Mouse (Mus musculus): ENCODE measurements at regions not wholly inside any gene's neighbourhood (a gene's known extent, or its start where the extent isn't known, plus 50 kb on each side); places are given as distances from the start of the nearest gene placed in this dataset.

- no peaks in the 10 kb centered on the region for H3K27me3 ChIP-seq (replicated peaks; ENCODE audit: control insufficient read depth, insufficient read depth, low read length)
- H3K9ac ChIP-seq (ENCODE audit: low read depth, low read length) = no peak overlapping the region
- WGBS = 50% methylated on average over 4 of the region's 4 CpGs
- no peak overlapping the region for H3K4me3 ChIP-seq (ENCODE audit: low read depth, low read length)
- no peak overlapping the region for H3K4me2 ChIP-seq (replicated peaks; ENCODE audit: low read depth)
- peak; percentile 76 for TF ChIP-seq CTCF (IDR thresholded peaks at IDR 0.05; ENCODE audit: low read depth)
- H3K9me3 ChIP-seq (ENCODE audit: control insufficient read depth) = no peaks in the 10 kb centered on the region
- no peaks in the 10 kb centered on the region for H3K36me3 ChIP-seq (ENCODE audit: control insufficient read depth, insufficient read depth)
- H3K27ac ChIP-seq (ENCODE audit: low read depth, low read length) = no peak overlapping the region
- ATAC-seq = no peak
- no peaks in the 10 kb centered on the region for H3K4me1 ChIP-seq (replicated peaks; ENCODE audit: control insufficient read depth, insufficient read depth, low read length)
Observed at GRCm38 (mm10) chr9:117903025-117903424, 137.3 kb upstream of the Azi2 start.

GRCm38 (mm10) chr9:117902239-117902939 is 137.9 kb upstream of the Azi2 start:
- Histone ChIP-seq H3K4me2 (replicated peaks; ENCODE audit: low read depth) (no peak overlapping the region), H3K36me3 (ENCODE audit: control insufficient read depth, insufficient read depth) (no peaks in the 10 kb centered on the region), H3K27me3 (replicated peaks; ENCODE audit: control insufficient read depth, insufficient read depth, low read length) (no peaks in the 10 kb centered on the region), H3K27ac (ENCODE audit: low read depth, low read length) (no peak overlapping the region), H3K4me1 (replicated peaks; ENCODE audit: control insufficient read depth, insufficient read depth, low read length) (no peaks in the 10 kb centered on the region), H3K9ac (ENCODE audit: low read depth, low read length) (no peak overlapping the region), H3K9me3 (ENCODE audit: control insufficient read depth) (no peaks in the 10 kb centered on the region), H3K4me3 (ENCODE audit: low read depth, low read length) (no peak overlapping the region)
- no peak for TF ChIP-seq CTCF (IDR thresholded peaks at IDR 0.05; ENCODE audit: low read depth)
- WGBS = 78% methylated on average over 20 of the region's 20 CpGs
- ATAC-seq = no peak

GRCm38 (mm10) chr9:117900631-117901030 is 139.7 kb upstream of the Azi2 start:
- Histone ChIP-seq H3K4me3 (ENCODE audit: low read depth, low read length) (no peak overlapping the region), H3K36me3 (ENCODE audit: control insufficient read depth, insufficient read depth) (no peaks in the 10 kb centered on the region), H3K27ac (ENCODE audit: low read depth, low read length) (no peak overlapping the region), H3K9me3 (ENCODE audit: control insufficient read depth) (no peaks in the 10 kb centered on the region), H3K27me3 (replicated peaks; ENCODE audit: control insufficient read depth, insufficient read depth, low read length) (no peaks in the 10 kb centered on the region), H3K4me2 (replicated peaks; ENCODE audit: low read depth) (no peak overlapping the region), H3K9ac (ENCODE audit: low read depth, low read length) (no peak overlapping the region), H3K4me1 (replicated peaks; ENCODE audit: control insufficient read depth, insufficient read depth, low read length) (no peaks in the 10 kb centered on the region)
- WGBS = 86% methylated on average over 12 of the region's 12 CpGs
- no peak for TF ChIP-seq CTCF (IDR thresholded peaks at IDR 0.05; ENCODE audit: low read depth)
- ATAC-seq = no peak

DNA sequence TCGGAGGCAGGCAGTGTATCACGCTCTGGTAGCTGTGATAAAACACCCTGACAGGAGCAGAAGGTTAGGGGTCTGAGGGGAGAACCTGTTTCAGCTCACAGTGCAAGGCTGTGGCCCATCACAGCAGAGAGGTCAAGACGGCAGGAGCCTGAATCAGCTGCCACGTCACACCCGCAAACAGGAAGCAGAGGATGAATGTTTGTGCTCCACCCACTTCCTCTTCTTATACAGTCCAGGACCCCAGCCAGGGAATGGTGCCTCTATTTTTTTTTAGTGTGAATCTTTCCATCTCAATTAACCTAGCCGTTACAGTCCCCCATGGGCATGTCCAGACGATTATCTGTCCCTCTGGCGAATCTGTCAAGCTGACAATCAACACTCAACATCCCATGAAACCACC is 143.8 kb upstream of the Azi2 start:
- Histone ChIP-seq H3K4me2 (replicated peaks; ENCODE audit: low read depth) (no peak overlapping the region), H3K4me1 (replicated peaks; ENCODE audit: control insufficient read depth, insufficient read depth, low read length) (no peaks in the 10 kb centered on the region), H3K4me3 (ENCODE audit: low read depth, low read length) (no peak overlapping the region), H3K9ac (ENCODE audit: low read depth, low read length) (no peak overlapping the region), H3K36me3 (ENCODE audit: control insufficient read depth, insufficient read depth) (no peaks in the 10 kb centered on the region), H3K27ac (ENCODE audit: low read depth, low read length) (no peak overlapping the region), H3K27me3 (replicated peaks; ENCODE audit: control insufficient read depth, insufficient read depth, low read length) (no peaks in the 10 kb centered on the region), H3K9me3 (ENCODE audit: control insufficient read depth) (no peaks in the 10 kb centered on the region)
- no peak for TF ChIP-seq CTCF (IDR thresholded peaks at IDR 0.05; ENCODE audit: low read depth)
- 70% methylated on average over 8 of the region's 8 CpGs for WGBS
- no peak for ATAC-seq

- no peaks in the 10 kb centered on the region for H3K4me1 ChIP-seq (replicated peaks; ENCODE audit: control insufficient read depth, insufficient read depth, low read length)
- no peak overlapping the region for H3K27ac ChIP-seq (ENCODE audit: low read depth, low read length)
- H3K36me3 ChIP-seq (ENCODE audit: control insufficient read depth, insufficient read depth) = no peaks in the 10 kb centered on the region
- no peaks in the 10 kb centered on the region for H3K27me3 ChIP-seq (replicated peaks; ENCODE audit: control insufficient read depth, insufficient read depth, low read length)
- no peak overlapping the region for H3K4me2 ChIP-seq (replicated peaks; ENCODE audit: low read depth)
- no peak overlapping the region for H3K9ac ChIP-seq (ENCODE audit: low read depth, low read length)
- TF ChIP-seq CTCF (IDR thresholded peaks at IDR 0.05; ENCODE audit: low read depth) = no peak
- 61% methylated on average over 6 of the region's 6 CpGs for WGBS
- no peak overlapping the region for H3K4me3 ChIP-seq (ENCODE audit: low read depth, low read length)
- no peaks in the 10 kb centered on the region for H3K9me3 ChIP-seq (ENCODE audit: control insufficient read depth)
- no peak for ATAC-seq
Observed at GRCm38 (mm10) chr9:117892601-117893000, 147.7 kb upstream of the Azi2 start.

GRCm38 (mm10) chr9:117873172-117873571 is 167.1 kb upstream of the Azi2 start:
- Histone ChIP-seq H3K36me3 (ENCODE audit: control insufficient read depth, insufficient read depth) (no peaks in the 10 kb centered on the region), H3K27ac (ENCODE audit: low read depth, low read length) (no peak overlapping the region), H3K4me3 (ENCODE audit: low read depth, low read length) (peak overlapping the region; percentile 44), H3K4me1 (replicated peaks; ENCODE audit: control insufficient read depth, insufficient read depth, low read length) (no peaks in the 10 kb centered on the region), H3K27me3 (replicated peaks; ENCODE audit: control insufficient read depth, insufficient read depth, low read length) (peaks cover 27% of the 10 kb centered on the region), H3K9me3 (ENCODE audit: control insufficient read depth) (no peaks in the 10 kb centered on the region), H3K4me2 (replicated peaks; ENCODE audit: low read depth) (peak overlapping the region; percentile 74), H3K9ac (ENCODE audit: low read depth, low read length) (no peak overlapping the region)
- ATAC-seq = no peak
- 37% methylated on average over 8 of the region's 8 CpGs for WGBS
- TF ChIP-seq CTCF (IDR thresholded peaks at IDR 0.05; ENCODE audit: low read depth) = no peak

Data from intestine, postnatal 0 days (tissue).